Mouse (Mus musculus) adrenal gland, postnatal 14 days (tissue): ENCODE measurements around the gene Ank. TPM values are rescaled to one million over a fixed set of nuclear protein-coding genes. Genes with fewer than 3 reads are reported as not detected.
"Not testable (repeated sequence)": the region's sequence is repeated elsewhere in the genome, so short reads cannot be mapped to it uniquely, and the experiment has no call there.

Experiments used
- DNase-seq: peaks from one replicate; pipeline ENCODE4 v3.0.0; 2021; ENCODE audit warnings: mixed read lengths
- total RNA-seq: library from RNA; stranded (reverse); gene quantifications from 2 replicates; pipeline ENCODE4 v1.2.3, GENCODE M21; 2021

The Ank gene
- total RNA-seq, 1 experiment from 2014 or later = 34.6 TPM

DNA sequence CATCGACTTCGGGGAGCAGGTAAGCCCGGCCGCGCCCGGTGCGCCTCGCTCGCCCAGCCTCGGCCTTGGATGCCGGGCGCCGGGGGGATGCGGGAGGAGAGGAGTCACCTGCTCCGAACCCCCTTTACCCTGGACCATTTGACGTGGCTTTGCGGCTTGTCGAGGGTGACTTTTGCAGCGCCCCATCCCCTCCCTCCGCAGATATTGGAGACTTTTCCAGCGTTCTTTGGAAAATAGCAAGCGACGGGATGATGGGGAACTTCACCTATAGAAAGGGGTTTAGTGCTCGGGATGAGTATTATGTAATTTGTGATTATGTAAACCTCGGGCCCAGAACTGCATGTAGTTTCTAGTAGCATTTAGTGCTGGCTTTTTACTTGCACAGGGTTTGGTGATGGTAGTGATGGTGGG, 609 bp downstream of the Ank start:
- DNase-seq = no peak

DNA sequence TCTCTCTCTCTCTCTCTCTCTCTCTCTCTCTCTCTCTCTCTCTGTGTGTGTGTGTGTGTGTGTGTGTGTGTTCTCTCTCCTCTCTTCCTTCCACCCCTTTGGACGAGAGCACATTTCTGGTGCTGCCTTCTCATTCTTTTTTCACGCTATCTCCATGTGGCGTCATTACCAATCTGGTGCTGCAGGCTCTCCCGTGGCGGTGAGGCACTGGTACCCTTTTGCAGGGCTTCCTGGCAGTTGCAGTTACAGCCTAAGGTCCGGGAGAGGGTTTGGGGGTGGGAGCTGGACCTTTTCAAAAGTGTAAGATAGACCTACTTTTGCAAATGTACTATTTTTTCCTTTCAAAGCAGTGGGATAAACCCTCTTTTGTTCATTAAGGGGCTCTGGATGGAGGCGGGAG, 1.2 kb downstream of the Ank start:
- DNase-seq = no peak

DNA sequence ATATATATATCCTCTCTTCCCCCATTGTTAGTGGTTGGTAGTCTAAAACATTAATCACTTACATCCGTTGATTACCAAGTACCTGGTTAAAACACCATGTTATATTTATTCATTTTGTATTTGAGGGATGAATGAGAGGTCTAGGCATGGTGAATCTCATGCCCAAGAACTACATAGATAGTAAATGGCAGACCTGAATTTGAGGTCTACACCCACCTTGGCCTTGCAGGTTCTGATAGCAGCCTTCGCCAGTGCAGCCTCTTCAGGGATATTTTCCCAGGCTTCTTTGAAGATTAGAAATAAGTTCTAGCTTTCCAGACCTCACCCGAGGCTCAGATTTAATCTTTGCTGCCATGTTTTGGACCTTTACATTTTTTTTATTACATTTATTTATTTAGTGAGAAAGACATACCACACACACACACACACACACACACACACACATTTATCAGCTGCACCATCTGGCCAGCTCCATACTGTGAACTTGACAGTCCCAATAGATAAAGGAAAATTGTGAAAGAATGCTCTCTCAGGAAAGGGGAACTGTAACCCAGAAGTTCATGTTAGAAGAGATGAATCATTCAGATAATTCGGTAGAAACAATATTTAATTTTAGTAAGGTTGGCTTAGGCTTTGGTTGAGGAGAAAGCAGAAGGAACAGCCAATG, 2.5 kb downstream of the Ank start:
- no peak for DNase-seq

DNA sequence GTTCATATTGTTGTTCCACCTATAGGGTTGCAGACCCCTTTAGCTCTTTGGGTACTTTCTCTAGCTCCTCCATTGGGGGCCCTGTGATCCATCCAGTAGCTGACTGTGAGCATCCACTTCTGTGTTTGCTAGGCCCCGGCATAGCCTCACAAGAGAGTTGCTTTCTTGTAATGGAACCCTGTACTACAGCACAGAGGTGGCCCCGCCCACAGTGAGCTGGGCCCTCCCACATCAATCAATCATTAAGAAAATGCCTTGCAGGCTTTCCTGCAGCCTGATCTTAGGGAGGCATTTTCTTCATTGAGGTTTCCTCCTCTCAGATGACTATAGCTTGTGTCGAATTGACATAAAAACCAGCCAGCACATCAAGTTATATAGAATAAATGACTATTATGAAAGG, 3.9 kb downstream of the Ank start:
- not testable (repeated sequence) for DNase-seq

DNA sequence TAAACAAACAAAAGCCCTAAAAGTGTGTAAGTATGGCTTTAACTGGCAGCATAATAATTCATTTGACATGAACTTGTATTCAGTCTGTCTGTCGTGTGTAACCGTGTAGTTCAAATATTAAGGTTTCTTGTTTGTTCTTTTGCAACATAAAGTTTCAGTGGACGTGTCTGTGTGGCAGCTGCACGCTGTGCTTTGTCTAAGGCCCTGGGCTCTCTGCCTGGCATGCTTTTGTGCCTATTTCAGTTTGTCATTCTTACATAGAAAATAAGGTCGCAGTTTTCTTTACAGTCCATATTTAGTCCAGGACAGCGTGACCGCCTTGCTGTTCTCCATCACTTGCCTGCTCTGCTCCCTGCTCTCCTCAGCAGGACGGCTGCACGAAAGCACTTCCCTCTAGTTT, 5.8 kb downstream of the Ank start:
- no peak for DNase-seq

DNA sequence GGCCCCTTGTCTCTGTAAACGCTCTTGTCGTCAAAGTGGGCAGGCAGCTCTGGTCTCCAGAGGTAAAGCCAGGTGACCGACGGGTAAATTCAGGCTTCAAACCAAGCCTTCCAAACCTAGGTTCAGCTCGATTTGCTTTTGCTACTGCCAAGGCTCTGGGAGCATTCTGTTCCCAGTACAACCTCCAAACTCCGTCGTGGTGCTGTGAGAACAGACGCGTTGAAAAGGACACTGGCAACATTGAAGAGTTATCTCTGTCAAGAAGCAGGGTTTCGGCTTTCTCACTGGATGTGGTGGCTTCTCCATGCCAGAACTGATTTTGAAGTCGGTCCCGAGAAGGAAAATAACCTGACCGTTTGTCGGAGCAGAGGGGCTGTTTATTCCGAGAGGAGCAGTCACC, 9.5 kb downstream of the Ank start:
- no peak for DNase-seq

DNA sequence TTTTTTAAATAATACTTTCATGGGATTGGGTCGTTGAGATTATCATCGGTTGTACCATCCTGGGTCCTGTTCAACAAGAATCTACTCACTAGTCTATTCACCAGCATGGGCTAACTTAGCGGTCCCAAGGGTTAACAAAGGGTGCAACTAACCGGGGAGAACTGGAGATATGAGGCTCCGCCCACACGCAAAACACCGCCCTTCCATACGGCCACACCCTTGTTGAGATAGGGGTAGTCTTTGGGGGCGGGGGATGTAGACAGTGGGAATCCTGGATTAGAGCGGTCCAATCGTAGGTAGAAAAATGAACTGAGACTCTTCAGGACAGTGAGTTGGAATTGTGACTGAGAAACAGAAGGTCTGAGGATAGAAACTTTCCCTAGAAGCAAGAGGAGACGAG, 10.2 kb downstream of the Ank start:
- no peak for DNase-seq

DNA sequence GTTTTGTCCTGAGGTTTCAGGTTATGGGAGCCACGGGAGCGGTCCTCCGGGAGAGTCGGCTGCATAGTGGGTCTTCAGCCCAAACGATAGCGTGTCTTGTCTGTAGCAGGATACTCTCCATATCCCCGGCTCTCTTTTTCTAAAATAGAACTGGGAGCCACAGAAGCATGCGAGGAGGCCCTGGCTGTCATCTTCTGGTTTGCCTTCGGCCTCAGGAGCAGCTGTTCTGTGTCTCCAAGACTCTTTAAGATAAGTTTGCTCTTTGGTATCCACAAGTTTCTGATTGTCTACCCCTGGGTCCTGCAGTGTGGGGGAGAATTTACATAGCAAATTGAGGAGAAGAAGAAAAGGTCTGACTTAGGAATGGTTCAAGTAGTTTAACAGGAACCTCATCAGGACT, 10.7 kb downstream of the Ank start:
- no peak for DNase-seq

DNA sequence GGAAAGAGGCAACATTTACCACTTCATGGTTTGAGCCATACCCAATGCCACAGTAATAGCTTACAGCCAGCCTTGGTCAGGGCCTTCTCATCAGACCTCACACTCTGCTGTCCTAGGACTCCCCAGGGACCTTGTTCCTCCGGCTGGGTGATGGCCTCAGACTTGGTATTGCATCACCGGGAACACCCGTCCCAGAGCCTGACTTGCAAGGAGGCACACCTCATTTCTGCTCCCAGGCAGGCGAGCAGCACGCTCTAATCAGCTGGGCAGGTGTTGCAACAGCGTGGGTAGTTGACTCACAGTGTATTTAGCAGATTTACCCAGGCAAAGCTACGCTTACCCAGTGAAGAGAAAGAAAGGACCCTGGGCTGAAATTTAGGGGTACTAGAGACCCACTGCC, 11.2 kb downstream of the Ank start:
- peak; percentile 74 for DNase-seq

DNA sequence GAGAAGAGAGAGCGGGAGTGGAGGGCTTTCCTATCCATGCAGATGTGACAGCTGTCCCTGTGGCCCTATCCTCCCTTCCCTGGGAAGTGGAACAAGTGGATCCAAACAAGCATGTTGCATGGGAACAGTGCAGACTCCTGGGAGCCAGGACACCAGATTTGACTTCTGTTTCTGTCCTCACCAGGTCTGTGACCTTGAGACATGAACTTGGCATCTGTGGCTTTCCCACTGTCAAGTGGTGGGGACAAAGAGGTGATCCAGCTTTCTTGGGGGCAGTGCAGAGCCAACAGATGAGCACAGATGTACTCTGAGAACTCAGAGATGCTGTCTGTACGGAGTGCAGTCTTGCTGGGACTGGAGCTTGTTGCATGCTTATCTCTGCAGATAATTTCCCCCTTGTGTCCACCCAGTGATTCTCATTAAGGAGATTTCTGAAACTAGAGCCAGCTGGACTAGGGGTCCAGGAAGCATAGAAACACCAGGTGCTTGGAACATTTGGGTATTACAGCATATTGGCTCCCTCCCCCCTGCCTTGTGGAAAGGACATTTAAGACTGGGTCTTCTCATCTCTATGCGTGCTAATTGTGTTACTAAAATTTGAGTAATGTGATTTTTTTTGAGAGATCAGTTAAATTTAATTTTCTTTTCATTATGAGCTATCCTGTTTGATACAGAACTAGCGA, 14.0 kb downstream of the Ank start:
- no peak for DNase-seq

DNA sequence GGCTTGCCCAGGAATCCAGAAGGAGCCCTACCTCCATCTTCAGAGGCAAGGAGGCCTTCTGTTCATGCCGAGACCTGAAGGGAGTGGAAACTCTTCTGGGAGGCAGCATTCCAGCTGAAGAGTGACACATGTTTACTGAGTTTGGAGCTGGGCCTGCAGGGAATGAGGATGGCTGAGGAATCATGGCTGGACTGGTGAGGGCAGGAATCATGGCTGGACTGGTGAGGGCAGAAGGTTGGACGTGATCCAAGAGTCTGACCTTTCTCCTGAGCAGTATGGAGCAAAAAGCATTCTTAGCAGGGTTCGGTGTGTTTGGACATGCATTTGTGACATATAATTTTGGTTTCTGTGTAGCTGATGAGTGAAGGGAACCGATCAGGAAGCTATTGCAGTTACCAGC, 15.5 kb downstream of the Ank start:
- DNase-seq = no peak

DNA sequence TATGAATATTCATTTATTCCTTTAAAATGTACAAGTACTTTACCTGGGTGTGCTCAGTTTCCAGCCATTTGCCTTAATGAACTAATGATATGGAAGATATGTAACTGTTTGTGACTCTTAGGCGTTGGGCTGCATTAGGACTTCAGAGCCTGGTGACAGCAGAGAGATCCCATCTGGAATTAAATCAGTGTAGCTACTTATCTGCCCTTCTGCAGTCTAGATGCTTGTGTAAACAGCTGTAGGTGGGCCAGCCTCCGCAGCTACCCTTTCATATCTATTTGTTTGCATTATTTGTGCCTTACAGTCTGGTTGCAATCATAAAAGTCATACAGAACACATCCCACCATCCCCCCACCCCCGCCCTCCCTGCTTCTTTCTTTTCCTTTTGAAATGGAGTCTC, 16.7 kb downstream of the Ank start:
- no peak for DNase-seq

DNA sequence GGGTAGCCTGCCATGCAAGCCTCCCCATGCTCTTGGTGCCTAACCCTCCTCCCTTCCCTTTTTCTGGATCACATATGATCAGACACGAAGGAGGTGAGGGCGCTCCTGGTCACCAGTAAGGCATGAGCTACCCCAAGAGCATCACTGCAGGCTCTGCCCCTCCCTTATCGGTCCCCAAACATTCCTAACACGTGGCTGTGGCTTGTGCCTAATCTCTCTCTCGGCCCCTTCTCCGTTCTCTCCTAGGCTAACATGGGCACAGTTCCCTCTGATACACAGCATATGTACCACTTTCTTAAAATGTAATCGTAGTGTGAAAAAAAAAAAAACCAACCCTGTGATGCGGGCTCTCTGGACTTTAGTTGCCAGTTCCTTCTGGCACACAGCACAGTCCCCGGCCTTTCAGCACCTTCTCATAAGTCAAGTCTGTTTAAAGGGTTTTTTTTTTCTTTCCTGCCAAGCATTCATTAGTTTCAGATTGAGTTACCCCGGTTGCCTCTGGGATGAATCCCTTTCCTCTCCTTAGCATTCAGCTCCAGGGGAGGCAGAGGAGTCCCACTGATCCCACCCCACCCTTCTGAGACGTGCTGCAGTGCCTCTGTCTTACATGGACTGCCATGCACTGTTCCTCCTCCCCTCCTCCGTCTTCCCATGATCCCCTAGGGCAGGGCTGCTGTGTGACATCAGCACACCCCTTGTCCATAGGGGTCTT, 19.2 kb downstream of the Ank start:
- DNase-seq = no peak

DNA sequence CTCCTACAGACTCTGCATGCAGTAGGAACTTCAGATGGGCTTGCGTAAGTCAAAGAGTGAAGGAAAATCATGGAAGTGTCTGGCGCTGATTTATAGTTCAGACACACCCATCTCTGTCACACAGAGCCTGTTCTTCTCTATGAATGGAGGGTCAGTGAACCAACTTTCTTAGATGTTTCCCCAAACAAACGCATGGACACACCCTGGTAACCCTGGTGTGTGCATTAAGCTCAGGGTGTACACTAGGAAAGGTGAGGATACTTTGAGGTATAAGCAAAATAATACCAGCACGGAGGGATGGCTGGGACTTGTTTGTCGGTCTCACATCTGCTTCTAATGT, 19.8 kb downstream of the Ank start:
- no peak for DNase-seq

DNA sequence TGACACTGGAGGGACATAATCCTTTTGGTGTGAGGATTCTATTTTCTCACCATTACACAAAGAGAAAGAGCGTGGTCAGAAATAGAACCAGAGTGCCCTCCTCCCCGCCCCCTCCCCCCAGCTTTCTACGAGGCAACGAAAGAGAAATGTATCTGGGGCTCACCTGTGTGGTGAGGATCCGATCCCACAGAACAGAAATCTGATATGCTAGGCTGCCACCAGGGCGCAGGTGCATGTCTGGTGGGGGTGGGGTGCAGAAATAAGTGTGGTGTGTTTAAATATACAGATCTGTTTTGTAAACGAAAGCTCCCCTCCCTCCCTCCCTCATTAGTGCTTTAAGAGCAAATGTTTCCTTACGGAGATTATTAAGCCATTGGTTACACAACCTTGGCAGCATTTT, 20.6 kb downstream of the Ank start:
- DNase-seq = no peak

DNA sequence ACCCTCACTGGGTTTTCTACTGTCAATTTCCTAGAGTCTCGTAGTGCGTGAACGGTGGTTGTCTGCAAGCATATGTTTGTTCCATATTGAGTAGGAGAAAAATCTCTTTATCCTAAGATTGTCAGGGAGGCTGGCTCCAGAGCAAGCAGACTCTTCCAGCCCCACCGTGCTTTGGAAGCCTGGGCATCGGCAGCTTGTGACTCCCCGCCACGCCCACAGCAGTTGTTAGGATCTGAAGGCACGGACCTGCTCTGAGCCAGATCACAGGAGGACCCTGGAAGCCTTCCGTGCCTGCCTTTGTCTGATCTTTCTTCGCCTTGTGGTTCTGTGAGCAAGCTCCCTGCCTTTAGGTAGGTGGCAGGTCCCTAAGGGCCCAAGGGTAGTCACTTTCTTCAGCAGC, 21.6 kb downstream of the Ank start:
- no peak for DNase-seq

DNA sequence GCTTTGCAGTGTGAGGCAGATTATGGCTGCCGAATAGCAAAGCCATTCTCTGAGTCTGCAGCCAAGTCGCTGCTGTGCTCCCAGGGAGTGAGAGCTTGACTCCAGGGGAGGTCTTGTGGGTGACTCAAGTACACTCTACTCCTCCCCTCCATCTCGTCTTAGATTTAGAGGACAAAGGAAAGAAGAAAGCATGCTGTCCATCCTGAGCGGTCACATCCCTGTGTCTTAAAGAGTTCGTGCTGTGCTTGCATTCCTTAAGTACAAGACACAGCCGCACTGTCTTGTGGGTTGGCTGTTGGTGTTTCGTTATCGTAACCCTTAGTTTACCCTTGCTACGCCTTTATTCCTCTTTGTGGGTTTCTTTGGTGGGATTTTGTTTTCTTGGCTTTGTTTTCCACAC, 24.2 kb downstream of the Ank start:
- no peak for DNase-seq

DNA sequence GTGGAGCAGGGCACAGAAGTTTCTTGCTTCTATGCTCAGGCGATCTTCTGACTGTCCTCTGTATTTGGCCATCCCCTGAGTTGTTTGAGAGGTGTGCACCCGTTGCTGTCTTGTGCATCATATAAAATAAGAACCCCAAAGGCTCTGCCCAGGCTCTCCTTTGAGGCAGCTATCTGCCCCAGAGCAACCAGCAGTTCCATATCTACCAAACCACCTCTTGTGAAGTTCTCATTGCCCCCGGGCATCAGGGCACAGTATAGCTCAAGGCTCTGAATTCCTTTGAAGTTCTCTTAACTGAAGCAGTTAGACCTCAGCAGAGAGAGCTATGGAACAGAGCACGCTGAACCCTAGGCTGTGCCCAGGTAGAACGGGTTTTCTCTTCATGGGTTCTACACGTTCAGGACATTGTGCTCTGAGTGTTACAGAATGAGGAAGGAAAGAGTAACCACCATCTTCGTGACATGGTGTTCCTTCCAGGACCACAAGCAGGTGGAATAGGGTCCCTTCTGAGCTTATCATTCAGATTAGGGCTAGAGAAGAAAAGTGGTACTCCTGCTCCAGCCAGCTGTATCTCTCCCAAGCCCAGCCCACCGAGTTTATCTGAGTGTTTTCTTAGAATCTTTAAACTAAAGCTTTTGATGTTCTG, 25.1 kb downstream of the Ank start:
- DNase-seq = no peak

DNA sequence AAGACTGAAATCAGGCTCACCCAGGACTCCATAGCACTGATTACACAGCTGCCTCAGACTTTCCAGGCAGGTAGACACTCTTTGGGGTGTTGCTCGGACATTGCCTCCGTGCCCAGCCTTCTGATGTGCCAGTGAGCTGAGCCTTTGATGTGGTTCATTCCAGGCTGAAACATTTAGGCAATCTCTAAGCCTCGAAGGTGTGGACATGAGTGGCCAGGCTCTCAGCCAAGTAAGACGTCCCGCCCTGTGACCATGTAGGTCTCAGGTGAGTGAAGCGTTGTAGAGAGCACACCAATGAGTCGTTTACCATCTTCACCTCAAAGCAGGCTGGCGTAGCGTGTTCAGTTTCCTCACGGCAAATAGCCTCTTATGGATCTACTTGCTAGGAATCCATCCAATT, 25.7 kb downstream of the Ank start:
- DNase-seq = no peak

DNA sequence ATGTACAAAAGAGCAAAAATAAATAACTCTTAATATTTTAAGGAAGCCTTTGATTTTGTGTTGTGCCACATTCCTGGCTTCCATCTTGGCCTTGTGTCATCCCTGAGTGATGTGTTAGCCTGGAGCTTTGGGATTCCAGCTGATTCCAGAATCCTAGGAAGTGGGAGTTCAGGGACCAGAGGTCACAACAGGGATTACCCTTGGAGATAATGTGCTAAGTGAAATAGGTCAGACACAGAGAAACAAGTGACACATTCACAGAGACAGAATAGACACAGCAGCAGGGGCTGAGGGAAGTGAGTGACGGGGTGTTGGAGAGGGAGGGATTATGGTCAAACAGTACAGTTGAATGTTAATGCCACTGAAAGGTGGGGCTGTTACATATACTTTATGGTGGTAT, 26.3 kb downstream of the Ank start:
- DNase-seq = peak; percentile 19

DNA sequence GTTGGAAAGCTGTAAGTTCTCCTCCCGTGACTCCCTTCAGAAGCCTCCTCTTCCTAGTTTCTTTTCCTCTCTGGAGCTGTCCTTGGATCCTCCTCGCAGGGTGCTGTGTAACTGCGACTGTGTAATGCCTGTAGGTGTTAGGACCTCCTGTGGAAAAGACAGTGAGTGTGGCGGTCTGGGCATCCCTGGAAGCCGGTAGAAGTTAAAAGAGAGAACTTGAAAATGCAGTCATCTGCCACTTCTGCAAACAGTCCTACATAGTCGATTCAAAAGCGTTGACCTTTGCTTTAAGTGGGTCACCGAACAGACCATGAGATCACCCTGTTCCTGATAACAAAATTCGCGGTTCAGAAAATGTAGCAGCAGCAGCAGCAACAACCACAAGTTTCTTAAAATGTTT, 27.0 kb downstream of the Ank start:
- no peak for DNase-seq

DNA sequence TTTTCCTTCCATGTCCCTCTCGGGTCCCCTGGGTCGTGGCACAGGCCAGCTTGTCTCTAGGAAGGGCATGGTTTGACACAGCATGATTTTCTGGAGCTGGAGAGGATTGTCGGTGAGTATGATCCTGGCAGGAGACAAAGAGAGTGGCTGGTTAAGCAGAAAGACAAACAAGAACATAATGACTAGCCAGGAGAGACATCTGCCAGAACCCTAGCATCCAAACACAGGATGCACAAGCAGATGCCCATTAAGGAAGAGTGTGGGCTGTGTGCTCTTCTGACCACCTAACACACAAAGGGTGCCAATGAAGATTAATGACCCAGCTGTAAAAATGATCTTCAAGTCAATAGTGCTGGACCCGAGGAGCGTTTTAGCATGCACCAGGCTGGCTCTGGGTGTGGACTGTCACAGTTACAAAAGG, 29.5 kb downstream of the Ank start:
- DNase-seq = peak; percentile 19

DNA sequence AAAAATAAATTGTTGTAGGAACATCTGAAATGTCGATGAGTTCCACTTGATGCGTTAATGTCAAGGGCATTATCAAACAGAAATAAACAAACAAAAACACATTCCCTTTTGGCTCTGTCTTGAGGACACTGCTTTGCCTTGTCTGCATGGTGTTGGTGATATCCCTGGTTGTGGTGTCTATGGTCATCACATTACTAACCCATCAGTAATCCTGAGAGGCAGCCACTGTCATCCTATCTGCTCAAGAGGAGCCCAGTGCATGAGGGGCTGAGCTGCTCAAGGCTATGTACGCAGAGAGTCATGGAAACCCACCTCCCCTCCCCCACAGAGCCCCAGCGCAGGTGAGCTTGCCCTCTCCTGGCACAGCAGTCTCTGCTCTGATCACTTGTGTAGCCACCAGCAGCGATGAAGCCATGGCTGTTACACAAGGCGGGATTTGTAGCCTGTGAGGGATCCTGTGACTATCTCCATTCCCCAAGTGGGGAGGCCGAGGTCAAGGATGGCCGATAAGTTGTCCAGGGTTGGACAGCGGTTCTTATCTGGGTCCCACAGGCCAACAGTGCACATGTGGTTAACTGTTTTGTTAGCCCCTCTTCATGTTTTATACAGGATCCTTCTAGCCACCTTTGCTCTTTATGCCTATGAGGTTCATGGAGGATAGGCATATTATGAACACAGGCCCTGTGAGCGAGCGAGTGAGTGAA, 30.3 kb downstream of the Ank start:
- no peak for DNase-seq
